Mouse (Mus musculus): ENCODE results near the gene Slc11a2. TPM values are rescaled to one million over a fixed set of nuclear protein-coding genes. Genes with fewer than 3 reads are reported as not detected.
A peak's percentile ranks its signal among the peaks of the same experiment; 100 is the strongest.

Slc11a2 gene
- polyA plus RNA-seq, 1 experiment: 68.0 TPM

GRCm38 (mm10) chr15:100410918-100411672, 13.8 kb downstream of the Slc11a2 start:
- peaks cover 36% of the 10 kb centered on the region for H3K4me1 ChIP-seq (ENCODE audit: control insufficient read depth, insufficient read depth, low read length)
- peak overlapping the region; percentile 23 for H3K27ac ChIP-seq (ENCODE audit: insufficient read depth, low read depth, low read length)
- TF ChIP-seq CTCF (IDR thresholded peaks at IDR 0.05; ENCODE audit: low read depth, low read length) (no peak), POLR2A (IDR thresholded peaks at IDR 0.05; ENCODE audit: borderline replicate concordance, low read depth, low read length) (no peak)
- H3K4me3 ChIP-seq (ENCODE audit: insufficient read depth, low read length): no peak overlapping the region

DNA sequence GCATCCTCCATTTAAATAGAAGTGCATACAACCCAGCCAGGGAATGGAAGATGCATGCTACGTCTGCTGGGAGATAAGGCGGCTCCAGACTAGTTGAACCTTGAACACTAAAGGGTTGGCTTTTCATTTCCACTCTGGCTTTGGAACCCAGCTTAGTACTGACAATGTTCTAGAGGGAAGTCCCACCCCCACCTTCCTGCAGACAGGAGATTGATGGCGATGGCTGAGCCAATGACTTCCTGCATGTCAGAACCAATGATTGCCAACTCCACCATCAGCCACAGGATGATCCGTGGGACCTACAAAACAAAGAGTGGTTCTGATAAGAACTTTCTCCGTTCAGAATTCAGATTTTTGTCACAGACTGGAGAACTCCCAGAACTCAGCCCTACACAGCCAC, 18.8 kb downstream of the Slc11a2 start:
- no peak for TF ChIP-seq CTCF (IDR thresholded peaks at IDR 0.05; ENCODE audit: low read depth, low read length)
- no peak for TF ChIP-seq POLR2A (IDR thresholded peaks at IDR 0.05; ENCODE audit: borderline replicate concordance, low read depth, low read length)
- Histone ChIP-seq H3K4me3 (ENCODE audit: insufficient read depth, low read length) (no peak overlapping the region), H3K27ac (ENCODE audit: insufficient read depth, low read depth, low read length) (0 out of 2 replicates have a peak overlapping the region, but pooled peaks have one; percentile 1), H3K4me1 (ENCODE audit: control insufficient read depth, insufficient read depth, low read length) (peaks cover 26% of the 10 kb centered on the region)

DNA sequence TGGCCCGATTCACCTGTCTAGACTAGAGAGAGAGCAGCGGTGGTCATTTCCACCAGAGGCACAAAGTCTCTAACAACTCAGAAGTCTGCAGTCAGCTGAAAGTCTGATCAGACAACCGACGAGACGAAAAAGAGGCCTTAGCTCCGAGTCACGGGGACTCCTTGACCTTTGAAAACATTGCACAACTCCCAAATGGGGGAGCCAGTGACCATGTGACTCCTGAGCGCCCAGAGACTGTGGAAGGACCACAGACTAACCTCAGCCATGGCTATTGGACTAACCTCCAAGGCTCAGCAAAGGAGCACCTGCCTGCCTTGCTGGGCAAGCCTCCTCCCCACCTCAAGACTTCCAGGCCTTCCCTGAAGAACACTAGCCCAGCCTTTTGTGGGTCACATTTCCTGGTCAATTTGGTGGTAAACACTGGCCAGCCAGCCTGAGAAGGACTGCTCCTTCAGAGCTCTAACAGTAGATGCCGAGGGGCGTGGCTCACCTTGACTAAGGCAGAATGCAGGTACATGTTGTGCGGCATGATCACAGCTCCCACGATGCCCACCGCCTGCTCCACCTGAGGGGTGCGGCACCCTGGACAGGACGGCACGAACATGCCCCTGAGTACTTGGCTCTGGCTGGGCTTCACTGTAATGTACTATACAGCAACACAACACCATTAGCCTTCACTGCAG, 21.4 kb downstream of the Slc11a2 start:
- Histone ChIP-seq H3K27ac (ENCODE audit: insufficient read depth, low read depth, low read length) (peak overlapping the region; percentile 36), H3K4me3 (ENCODE audit: insufficient read depth, low read length) (no peak overlapping the region), H3K4me1 (ENCODE audit: control insufficient read depth, insufficient read depth, low read length) (peaks cover 20% of the 10 kb centered on the region)
- TF ChIP-seq POLR2A (IDR thresholded peaks at IDR 0.05; ENCODE audit: borderline replicate concordance, low read depth, low read length) (no peak), CTCF (IDR thresholded peaks at IDR 0.05; ENCODE audit: low read depth, low read length) (no peak)

DNA sequence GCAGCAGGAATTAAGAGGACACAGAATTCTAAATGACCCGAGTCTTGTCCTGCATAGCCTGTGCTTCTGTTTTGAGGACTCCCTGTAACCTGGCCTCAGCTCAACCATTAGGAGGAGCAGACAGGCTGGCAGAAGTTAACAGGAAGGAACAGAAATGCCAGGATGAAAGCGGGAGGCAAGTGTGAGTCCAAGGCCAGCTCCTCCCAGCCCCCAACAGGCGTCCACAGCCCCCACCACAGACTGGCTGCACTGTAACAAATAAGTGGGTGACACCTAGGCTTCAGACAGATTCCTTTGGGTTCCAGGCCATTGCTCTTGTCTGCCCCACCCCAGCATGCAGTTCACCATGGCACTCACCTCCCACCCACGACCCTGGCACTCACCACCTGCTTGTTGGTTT, 22.1 kb downstream of the Slc11a2 start:
- Histone ChIP-seq H3K27ac (ENCODE audit: insufficient read depth, low read depth, low read length) (peak overlapping the region; percentile 36), H3K4me3 (ENCODE audit: insufficient read depth, low read length) (no peak overlapping the region), H3K4me1 (ENCODE audit: control insufficient read depth, insufficient read depth, low read length) (peaks cover 20% of the 10 kb centered on the region)
- no peak for TF ChIP-seq CTCF (IDR thresholded peaks at IDR 0.05; ENCODE audit: low read depth, low read length)
- TF ChIP-seq POLR2A (IDR thresholded peaks at IDR 0.05; ENCODE audit: borderline replicate concordance, low read depth, low read length): no peak

- Histone ChIP-seq H3K4me3 (ENCODE audit: insufficient read depth, low read length) (no peak overlapping the region), H3K4me1 (ENCODE audit: control insufficient read depth, insufficient read depth, low read length) (peaks cover 20% of the 10 kb centered on the region), H3K27ac (ENCODE audit: insufficient read depth, low read depth, low read length) (no peak overlapping the region)
- TF ChIP-seq POLR2A (IDR thresholded peaks at IDR 0.05; ENCODE audit: borderline replicate concordance, low read depth, low read length) (no peak), CTCF (IDR thresholded peaks at IDR 0.05; ENCODE audit: low read depth, low read length) (no peak)
These were observed 22.5 kb downstream of the Slc11a2 start for GRCm38 (mm10) chr15:100402347-100402746.

- TF ChIP-seq POLR2A (IDR thresholded peaks at IDR 0.05; ENCODE audit: borderline replicate concordance, low read depth, low read length): no peak
- TF ChIP-seq CTCF (IDR thresholded peaks at IDR 0.05; ENCODE audit: low read depth, low read length): no peak
- Histone ChIP-seq H3K4me1 (ENCODE audit: control insufficient read depth, insufficient read depth, low read length) (peaks cover 20% of the 10 kb centered on the region), H3K27ac (ENCODE audit: insufficient read depth, low read depth, low read length) (no peak overlapping the region), H3K4me3 (ENCODE audit: insufficient read depth, low read length) (no peak overlapping the region)
These were observed 23.1 kb downstream of the Slc11a2 start for GRCm38 (mm10) chr15:100401811-100402210.

DNA sequence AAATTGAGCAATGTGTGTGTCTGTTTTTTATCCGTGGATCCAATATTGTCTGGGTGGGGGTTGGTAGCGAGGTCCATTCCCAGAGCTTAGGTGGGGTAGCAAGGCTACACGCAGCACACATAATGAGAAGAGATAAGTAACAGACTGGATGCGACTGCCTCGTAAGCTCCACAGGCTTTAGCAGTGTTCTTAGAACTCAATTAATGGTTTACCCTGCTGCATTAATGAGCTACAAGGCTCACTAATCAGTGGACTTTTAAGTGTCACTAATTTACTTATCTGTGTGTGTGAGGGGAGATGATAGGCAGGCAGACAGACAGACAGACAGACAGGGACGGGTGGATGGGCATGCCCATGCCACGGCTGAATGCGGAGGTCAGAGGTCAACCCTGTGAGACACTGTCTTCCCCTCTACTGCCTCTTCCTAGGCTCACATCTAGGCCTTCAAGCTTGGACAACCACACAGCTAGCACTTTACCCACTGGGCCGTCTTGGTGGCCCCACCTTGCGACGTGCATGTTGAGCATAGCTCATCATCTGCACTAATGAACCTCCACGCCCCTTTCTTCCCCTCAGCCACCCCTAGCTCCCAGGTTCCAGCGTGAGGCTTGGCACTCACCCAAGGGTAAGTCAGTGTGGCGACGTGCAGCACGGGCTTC, 24.2 kb downstream of the Slc11a2 start:
- Histone ChIP-seq H3K4me1 (ENCODE audit: control insufficient read depth, insufficient read depth, low read length) (peaks cover 14% of the 10 kb centered on the region), H3K27ac (ENCODE audit: insufficient read depth, low read depth, low read length) (no peak overlapping the region), H3K4me3 (ENCODE audit: insufficient read depth, low read length) (no peak overlapping the region)
- TF ChIP-seq CTCF (IDR thresholded peaks at IDR 0.05; ENCODE audit: low read depth, low read length) (no peak), POLR2A (IDR thresholded peaks at IDR 0.05; ENCODE audit: borderline replicate concordance, low read depth, low read length) (no peak)

- Histone ChIP-seq H3K4me1 (ENCODE audit: control insufficient read depth, insufficient read depth, low read length) (no peaks in the 10 kb centered on the region), H3K4me3 (ENCODE audit: insufficient read depth, low read length) (no peak overlapping the region), H3K27ac (ENCODE audit: insufficient read depth, low read depth, low read length) (no peak overlapping the region)
- TF ChIP-seq POLR2A (IDR thresholded peaks at IDR 0.05; ENCODE audit: borderline replicate concordance, low read depth, low read length): no peak
- peak; percentile 14; the same call in 1 of the 2 replicates for TF ChIP-seq CTCF (IDR thresholded peaks at IDR 0.05; ENCODE audit: low read depth, low read length)
These were observed 29.3 kb downstream of the Slc11a2 start for GRCm38 (mm10) chr15:100395561-100395960.

DNA sequence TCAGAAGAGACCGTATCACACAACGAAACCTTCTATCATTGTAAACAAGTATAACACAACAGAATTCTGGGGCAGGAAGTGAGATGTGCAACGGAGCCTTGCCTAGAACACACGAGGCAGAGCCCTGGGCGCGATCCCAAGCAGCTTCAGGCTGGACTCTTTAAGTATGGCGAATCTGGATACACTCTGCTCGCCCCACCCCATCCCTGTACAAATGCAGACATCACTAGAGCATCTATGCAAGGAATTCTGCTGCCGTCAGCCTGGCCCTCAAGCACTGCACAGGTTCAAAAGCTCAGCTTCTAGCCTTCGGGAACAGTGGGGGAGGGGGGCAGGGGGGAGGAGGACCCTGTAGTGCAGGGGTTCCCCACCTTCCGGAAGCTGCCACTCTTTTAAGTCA, 31.9 kb downstream of the Slc11a2 start:
- Histone ChIP-seq H3K4me3 (ENCODE audit: insufficient read depth, low read length) (no peak overlapping the region), H3K27ac (ENCODE audit: insufficient read depth, low read depth, low read length) (no peak overlapping the region), H3K4me1 (ENCODE audit: control insufficient read depth, insufficient read depth, low read length) (no peaks in the 10 kb centered on the region)
- TF ChIP-seq POLR2A (IDR thresholded peaks at IDR 0.05; ENCODE audit: borderline replicate concordance, low read depth, low read length): no peak
- no peak for TF ChIP-seq CTCF (IDR thresholded peaks at IDR 0.05; ENCODE audit: low read depth, low read length)

- no peak overlapping the region for H3K4me3 ChIP-seq (ENCODE audit: insufficient read depth, low read length)
- H3K4me1 ChIP-seq (ENCODE audit: control insufficient read depth, insufficient read depth, low read length): no peaks in the 10 kb centered on the region
- TF ChIP-seq POLR2A (IDR thresholded peaks at IDR 0.05; ENCODE audit: borderline replicate concordance, low read depth, low read length): no peak
- TF ChIP-seq CTCF (IDR thresholded peaks at IDR 0.05; ENCODE audit: low read depth, low read length): no peak
- H3K27ac ChIP-seq (ENCODE audit: insufficient read depth, low read depth, low read length): no peak overlapping the region
These were observed 33.3 kb downstream of the Slc11a2 start for GRCm38 (mm10) chr15:100391599-100391998.

Measured in bone marrow macrophage, adult 2 months (primary cell).